Mouse (Mus musculus) neutrophil, adult 5-6 weeks (primary cell): ENCODE measurements around the gene Cpz. TPM values are rescaled to one million over a fixed set of nuclear protein-coding genes. Genes with fewer than 3 reads are reported as not detected.

Experiments
- ATAC-seq: fragments of 151-379, 151-347 bp; 2 replicates; pipeline ENCODE4 v1.8.0; 2017; ENCODE audit warnings: mild to moderate bottlenecking, moderate TSS enrichment; ENCODE audit not compliant: insufficient number of reproducible peaks, poor library complexity, low FRiP score, severe bottlenecking; ENCODE audit errors: extremely low read depth
- total RNA-seq: library from RNA; stranded (forward); fragments of 200-1000 nt; gene quantifications from 2 replicates; pipeline ENCODE4 v1.2.3, GENCODE M21; 2017

Gene Cpz
- total RNA-seq, result not detected in 2 replicates

- no peak for ATAC-seq
Measured at GRCm38 (mm10) chr5:35525469-35526123, at the start of gene Cpz. Cpz (minus strand) TSS chr5:35525698.

- peak; percentile 92 for ATAC-seq
Measured at GRCm38 (mm10) chr5:35574653-35575599, 49.4 kb upstream of the Cpz start, which contains the start of gene Trmt44. Trmt44 (minus strand) TSS chr5:35575070.

DNA sequence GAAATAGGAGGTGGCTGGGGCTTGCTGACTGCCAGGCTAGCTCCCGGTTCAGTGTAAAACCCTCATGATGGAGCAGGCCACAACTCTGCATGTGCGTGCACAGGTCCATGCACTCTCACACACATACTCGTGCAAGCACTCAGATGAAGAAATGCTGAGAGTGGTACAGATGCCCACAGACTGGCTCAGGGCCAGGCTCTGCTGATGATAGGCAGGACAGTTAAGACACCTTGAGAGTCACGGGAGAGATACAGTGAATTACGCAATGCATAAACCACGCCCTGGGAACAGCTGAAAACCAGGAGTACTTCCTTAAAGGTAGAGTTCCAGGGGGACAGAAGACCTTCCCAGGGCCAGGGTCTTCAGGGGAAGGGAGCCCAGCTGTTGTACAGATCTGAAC, 46.0 kb upstream of the Cpz start:
- no peak for ATAC-seq

GRCm38 (mm10) chr5:35566632-35567031, 41.1 kb upstream of the Cpz start:
- no peak for ATAC-seq

- no peak for ATAC-seq
Measured at GRCm38 (mm10) chr5:35565217-35565616, 39.7 kb upstream of the Cpz start.

DNA sequence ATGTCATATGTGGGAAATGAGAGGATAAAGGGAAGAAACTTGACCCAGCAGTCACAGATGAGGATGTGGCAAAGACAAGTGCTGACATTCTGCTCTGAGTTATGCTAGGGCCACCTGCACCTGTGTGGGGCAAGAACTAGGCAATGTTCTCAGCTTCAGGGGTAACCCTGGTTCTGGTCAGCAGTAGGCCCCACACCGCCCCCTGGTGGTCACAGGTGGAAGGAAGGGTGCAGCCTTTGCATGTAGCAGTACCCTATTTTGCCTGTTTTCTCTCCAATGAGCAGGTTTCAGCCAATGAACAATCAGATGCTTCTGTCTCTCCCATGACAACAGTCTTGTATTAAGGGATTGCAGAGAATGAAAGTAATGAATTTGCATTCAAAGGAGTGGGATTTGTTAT, 38.0 kb upstream of the Cpz start:
- ATAC-seq, result peak; percentile 55; the same call in 1 of the 2 replicates

- ATAC-seq, result no peak
Measured at GRCm38 (mm10) chr5:35562616-35563015, 37.1 kb upstream of the Cpz start.

GRCm38 (mm10) chr5:35559447-35559846, 33.9 kb upstream of the Cpz start:
- no peak for ATAC-seq

DNA sequence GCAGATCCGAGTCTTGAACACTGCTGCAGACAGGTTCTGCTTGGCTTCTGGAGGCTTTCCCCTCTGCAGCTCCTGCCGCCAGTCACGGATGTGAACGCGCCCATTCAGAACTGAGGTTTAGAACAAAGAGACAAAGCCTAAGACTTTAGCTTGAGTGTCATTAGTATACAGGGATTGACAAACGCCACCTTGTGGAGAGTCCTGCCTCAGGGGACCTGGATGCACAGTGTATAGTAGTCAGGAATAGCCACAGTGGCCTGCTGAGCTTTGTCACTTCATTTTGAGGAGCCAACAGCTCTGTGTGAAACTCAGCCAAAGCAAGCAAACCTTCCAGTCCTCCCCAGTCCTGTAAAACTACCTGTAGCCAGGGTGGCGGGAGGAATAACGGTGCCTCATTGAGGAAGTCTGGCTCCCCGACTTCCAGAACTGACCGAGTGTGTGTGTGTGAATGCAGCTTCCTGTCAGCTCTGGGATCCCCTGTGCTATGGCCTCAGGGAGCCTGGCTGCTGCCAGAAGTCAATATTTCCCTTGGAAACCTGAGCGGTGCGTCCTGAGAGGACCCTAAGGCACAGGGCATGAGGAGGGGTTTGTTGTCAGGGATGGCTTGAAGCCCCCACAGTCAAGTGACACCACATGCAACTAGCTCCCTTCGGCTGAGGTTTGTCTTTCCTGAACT, 32.6 kb upstream of the Cpz start:
- no peak for ATAC-seq

GRCm38 (mm10) chr5:35556393-35556792, 30.9 kb upstream of the Cpz start:
- no peak for ATAC-seq

- ATAC-seq, result no peak
Measured at GRCm38 (mm10) chr5:35552838-35553539, 27.5 kb upstream of the Cpz start.

GRCm38 (mm10) chr5:35551855-35552837, 26.6 kb upstream of the Cpz start:
- 0 out of 2 replicates have a peak, but pooled peaks have one; percentile 14 for ATAC-seq

- ATAC-seq, result no peak
Measured at GRCm38 (mm10) chr5:35546127-35546526, 20.6 kb upstream of the Cpz start.

GRCm38 (mm10) chr5:35541059-35541790, 15.7 kb upstream of the Cpz start:
- no peak for ATAC-seq

DNA sequence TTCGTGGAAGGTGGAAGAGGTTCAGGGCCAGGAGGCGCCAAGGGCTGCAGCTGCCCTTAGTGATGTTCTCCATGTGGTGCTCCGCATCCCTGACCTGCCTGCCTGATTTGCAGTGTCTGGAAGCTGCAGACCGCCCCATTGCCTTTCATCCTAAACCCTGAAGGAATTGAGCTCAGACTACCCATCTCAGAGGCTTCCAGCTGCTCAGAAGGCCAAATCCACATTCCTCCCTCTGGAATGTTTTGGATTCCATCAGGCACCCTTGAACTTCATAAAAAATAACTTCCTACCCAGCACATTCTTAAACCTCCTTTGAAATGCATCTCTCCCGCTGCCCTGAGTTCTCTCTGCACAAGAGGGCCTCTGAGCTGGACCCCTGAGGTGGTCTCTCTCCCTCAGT, 15.1 kb upstream of the Cpz start:
- ATAC-seq, result no peak

DNA sequence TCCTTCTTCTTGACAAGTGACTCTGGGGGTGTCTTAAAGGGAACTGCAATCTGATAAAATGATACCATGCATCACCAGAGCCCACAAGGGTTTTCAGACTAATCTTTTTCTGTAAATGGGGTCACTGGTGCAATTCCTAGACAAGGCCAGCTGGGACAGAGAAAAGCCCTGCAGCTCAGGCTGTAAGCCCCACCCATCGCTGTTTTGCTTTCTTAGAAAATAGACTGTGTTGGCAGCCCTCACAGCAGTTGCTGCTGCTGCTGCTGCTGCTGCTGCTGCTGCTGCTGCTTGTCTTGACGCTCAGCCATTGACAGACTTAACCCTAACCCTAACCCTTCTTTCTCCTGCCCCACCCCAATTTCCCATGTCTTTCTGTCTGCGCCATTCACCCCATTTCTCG, 14.1 kb upstream of the Cpz start:
- ATAC-seq, result no peak

GRCm38 (mm10) chr5:35538022-35538421, 12.5 kb upstream of the Cpz start:
- no peak for ATAC-seq
